Mouse (Mus musculus) myocyte (in vitro differentiated cells): ENCODE results near the gene Ly6g6f.

Experiments used
- E2F4 ChIP-seq: IDR thresholded peaks from one replicate; pipeline ENCODE4 v1.6.1; 2011; ENCODE audit warnings: mild to moderate bottlenecking, control low read depth, moderate library complexity; ENCODE audit not compliant: insufficient read depth
- MYOD1 ChIP-seq, 3 experiments: IDR thresholded peaks; one replicate each; pipeline ENCODE4 v1.6.1; 2011; ENCODE audit warnings: control low read depth in 2 of 3, low read depth in 2 of 3, mild to moderate bottlenecking in 2 of 3, moderate library complexity in 1 of 3; ENCODE audit not compliant: insufficient read length in 2 of 3, control insufficient read depth in 1 of 3
- MYOG ChIP-seq, 3 experiments: IDR thresholded peaks; one replicate each; pipeline ENCODE4 v1.6.1; 2011; ENCODE audit warnings: control low read depth in 2 of 3, low read depth in 2 of 3, mild to moderate bottlenecking in 2 of 3; ENCODE audit not compliant: insufficient read length in 2 of 3, control insufficient read depth in 1 of 3, insufficient read depth in 1 of 3
- POLR2A ChIP-seq: IDR thresholded peaks from one replicate; pipeline ENCODE4 v1.6.1; 2011; ENCODE audit warnings: low read depth, mild to moderate bottlenecking, control low read depth, moderate library complexity; ENCODE audit not compliant: insufficient read length
- POLR2AphosphoS2 ChIP-seq: IDR thresholded peaks from one replicate; pipeline ENCODE4 v1.6.1; 2011; ENCODE audit warnings: low read depth, control low read depth; ENCODE audit not compliant: insufficient read length
- TCF12 ChIP-seq: IDR thresholded peaks from one replicate; pipeline ENCODE4 v1.6.1; 2011; ENCODE audit warnings: mild to moderate bottlenecking, control low read depth; ENCODE audit not compliant: poor library complexity, insufficient read depth, severe bottlenecking
- TCF3 ChIP-seq: IDR thresholded peaks from one replicate; pipeline ENCODE4 v1.6.1; 2011; ENCODE audit warnings: low read depth, control low read depth; ENCODE audit not compliant: insufficient read length
- USF1 ChIP-seq: IDR thresholded peaks from one replicate; pipeline ENCODE4 v1.6.1; 2011; ENCODE audit warnings: low read depth, mild to moderate bottlenecking, control low read depth, moderate library complexity

DNA sequence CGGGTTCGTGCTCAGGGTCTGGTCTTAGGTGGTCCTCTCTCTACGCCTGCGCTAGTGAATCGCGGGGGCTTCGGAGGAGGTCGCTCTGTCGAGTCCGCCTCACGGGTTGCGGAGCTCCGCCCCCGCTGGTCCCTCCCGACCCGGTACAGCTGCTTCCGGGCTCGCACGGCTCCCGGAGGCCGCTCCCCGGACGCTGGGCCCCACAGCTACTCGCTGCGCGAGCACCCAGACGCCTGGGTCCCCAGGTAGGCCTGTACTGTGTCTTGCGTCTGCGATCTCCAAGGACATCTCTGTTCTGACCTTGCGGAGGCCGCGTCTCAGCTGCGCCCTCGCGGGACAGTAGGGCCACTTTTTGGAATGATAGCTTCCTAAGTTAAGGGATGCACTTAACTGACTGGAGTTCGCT, 40.8 kb upstream of the Ly6g6f start, which contains the start of gene D17H6S53E:
- TF ChIP-seq POLR2A (peak; percentile 86), MYOD1 (IDR thresholded peaks at IDR 0.05; ENCODE audit: control insufficient read depth in 1 of 3, insufficient read length in 2 of 3, low read depth in 2 of 3) (peak in 2 of 3 experiments; percentile 34 to 68), USF1 (no peak), TCF12 (no peak), E2F4 (no peak), MYOG (IDR thresholded peaks at IDR 0.05; ENCODE audit: control insufficient read depth in 1 of 3, insufficient read depth in 1 of 3, insufficient read length in 2 of 3, low read depth in 2 of 3) (peak in 2 of 3 experiments; percentile 54 to 68), TCF3 (no peak), POLR2AphosphoS2 (peak; percentile 77)
